Mouse (Mus musculus) stomach, embryonic 14.5 days (tissue): ENCODE results near the gene Arl14. TPM values are rescaled to one million over a fixed set of nuclear protein-coding genes. Genes with fewer than 3 reads are reported as not detected.

ENCODE experiments used
- ATAC-seq: fragments of 200-750 bp; cut with Nextera tagmentation; 2 replicates; pipeline ENCODE4 v1.8.0; 2017; ENCODE audit warnings: low read depth, moderate TSS enrichment; ENCODE audit not compliant: insufficient number of reproducible peaks, insufficient read depth, low FRiP score
- H3K27ac ChIP-seq: fragments of 300-500 bp; sonication (generic); 2 replicates; pipeline ENCODE4 v1.5.1; 2014; ENCODE audit warnings: mild to moderate bottlenecking, low read length, moderate library complexity, mixed read lengths
- H3K27me3 ChIP-seq: fragments of 300-500 bp; sonication (generic); 2 replicates; pipeline ENCODE4 v1.6.1; 2014; ENCODE audit warnings: low read length, control low read depth, mixed read lengths; ENCODE audit not compliant: control insufficient read depth, insufficient read depth
- H3K36me3 ChIP-seq: fragments of 300-500 bp; sonication (generic); 2 replicates; pipeline ENCODE4 v1.6.1; 2014; ENCODE audit warnings: mild to moderate bottlenecking, control low read depth, low read length, moderate library complexity, mixed read lengths; ENCODE audit not compliant: control insufficient read depth, insufficient read depth
- H3K4me1 ChIP-seq: fragments of 300-500 bp; sonication (generic); 2 replicates; pipeline ENCODE4 v1.6.1; 2014; ENCODE audit warnings: low read length, control low read depth, mixed read lengths; ENCODE audit not compliant: control insufficient read depth, insufficient read depth
- H3K4me2 ChIP-seq: fragments of 300-500 bp; sonication (generic); replicated peaks from 2 replicates; pipeline ENCODE4 v1.6.1; 2014; ENCODE audit warnings: low read depth, low read length, control low read depth
- H3K4me3 ChIP-seq: fragments of 300-500 bp; sonication (generic); 2 replicates; pipeline ENCODE4 v1.5.1; 2014; ENCODE audit warnings: low read depth, low read length, control low read depth
- H3K9ac ChIP-seq: fragments of 300-500 bp; sonication (generic); replicated peaks from 2 replicates; pipeline ENCODE4 v1.6.1; 2014; ENCODE audit warnings: low read depth, mild to moderate bottlenecking, control low read depth, low read length, moderate library complexity, mixed read lengths
- H3K9me3 ChIP-seq: fragments of 300-500 bp; sonication (generic); 2 replicates; pipeline ENCODE4 v1.6.1; 2016; ENCODE audit warnings: low read depth, low read length, control low read depth; ENCODE audit not compliant: control insufficient read depth
- WGBS: fragments of 180-500 bp; shearing (Covaris S2); extraction: QIAGEN DNeasy Blood & Tissue Kit; methylation state at CpG from one replicate; pipeline ENCODE4 v1.1.7; 2014; 5-methylcytosine and 5-hydroxymethylcytosine counted together
- polyA plus RNA-seq: library from polyadenylated mRNA; unstranded; fragments of >200 nt; fragmentation: Nextera tagmentation; extraction: Ambion mirVana; gene quantifications from 2 replicates; pipeline ENCODE4 v1.2.1, GENCODE M21; 2014

The Arl14 gene
- polyA plus RNA-seq, 1 experiment from 2014 or later = 11.7 TPM

DNA sequence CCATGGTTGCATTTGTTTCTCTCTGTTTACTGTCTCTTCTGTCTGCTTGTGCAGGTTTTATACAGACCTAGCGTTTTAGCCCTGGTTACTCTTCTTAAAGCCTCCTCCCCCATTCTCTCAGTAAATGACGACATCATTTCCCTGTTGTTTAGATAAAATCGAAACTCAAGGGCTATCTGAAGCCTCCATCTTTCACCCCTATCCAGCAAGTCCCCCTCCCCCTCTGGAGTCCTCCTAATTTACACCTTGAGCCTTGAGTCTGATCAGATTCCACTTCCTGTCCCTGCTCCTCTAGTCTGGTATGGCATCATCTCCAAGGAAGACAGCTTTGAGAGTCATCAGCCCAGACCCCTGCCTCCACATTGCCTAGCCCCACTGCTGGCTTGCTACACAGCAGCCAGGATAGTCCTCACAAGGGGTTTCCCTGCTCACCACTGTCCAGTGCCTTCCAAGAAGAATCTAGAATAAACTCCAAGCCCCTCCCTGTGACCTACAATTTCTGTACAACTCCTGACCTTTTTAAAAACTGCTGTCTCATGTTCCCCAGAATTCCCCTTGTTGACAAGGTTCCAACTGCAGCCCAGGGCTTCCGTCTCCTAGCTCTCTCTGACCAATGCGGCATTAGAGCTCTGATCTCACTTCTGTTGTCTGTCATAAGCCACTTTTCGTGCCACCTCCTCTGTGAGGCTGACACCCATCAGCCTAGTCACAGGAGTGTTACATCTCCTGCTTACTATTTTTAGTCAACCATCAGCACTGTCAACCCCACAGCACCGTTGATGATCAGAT, 16.8 kb upstream of the Arl14 start:
- Histone ChIP-seq H3K9me3 (no peaks in the 10 kb centered on the region), H3K4me1 (no peaks in the 10 kb centered on the region), H3K4me2 (no peak overlapping the region), H3K4me3 (no peak overlapping the region), H3K27ac (no peak overlapping the region), H3K27me3 (no peaks in the 10 kb centered on the region), H3K9ac (no peak overlapping the region), H3K36me3 (no peaks in the 10 kb centered on the region)
- no peak for ATAC-seq
- 41% methylated on average over 7 of the region's 7 CpGs for WGBS

DNA sequence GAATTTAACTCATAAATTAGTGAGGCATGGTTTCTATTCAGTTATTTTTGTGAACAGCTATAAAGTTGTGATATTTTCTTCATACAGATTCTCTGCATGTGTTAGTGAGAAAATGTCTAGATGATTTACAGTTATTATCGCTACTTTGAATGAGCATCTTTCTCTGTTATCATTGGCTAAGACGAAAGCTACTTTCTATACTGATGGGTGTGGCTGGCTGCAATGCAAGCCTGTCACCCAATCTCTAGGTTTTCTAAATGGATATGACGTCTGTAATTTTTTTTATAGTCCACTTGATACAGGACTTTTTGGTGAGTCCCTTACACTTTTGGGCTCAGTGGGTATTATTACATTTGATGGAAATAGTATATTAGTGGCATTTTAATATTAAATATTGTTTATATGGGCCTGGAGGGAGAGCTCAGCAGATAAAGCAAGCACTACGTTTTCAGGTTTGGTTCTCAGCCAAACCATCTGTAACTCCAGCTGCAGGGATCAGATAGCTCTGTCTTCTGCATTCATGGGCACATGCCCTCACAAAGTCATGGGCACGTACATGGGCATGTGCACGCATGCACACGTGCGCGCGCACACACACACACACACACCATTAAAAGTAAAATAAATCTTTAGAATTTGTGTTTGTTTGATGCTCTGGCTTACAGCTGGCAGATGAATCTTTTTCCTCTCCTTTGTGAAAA, 15.9 kb upstream of the Arl14 start:
- Histone ChIP-seq H3K27ac (no peak overlapping the region), H3K9ac (no peak overlapping the region), H3K4me3 (no peak overlapping the region), H3K36me3 (no peaks in the 10 kb centered on the region), H3K27me3 (no peaks in the 10 kb centered on the region), H3K9me3 (no peaks in the 10 kb centered on the region), H3K4me1 (no peaks in the 10 kb centered on the region), H3K4me2 (no peak overlapping the region)
- no peak for ATAC-seq
- 75% methylated on average over 10 of the region's 10 CpGs for WGBS

DNA sequence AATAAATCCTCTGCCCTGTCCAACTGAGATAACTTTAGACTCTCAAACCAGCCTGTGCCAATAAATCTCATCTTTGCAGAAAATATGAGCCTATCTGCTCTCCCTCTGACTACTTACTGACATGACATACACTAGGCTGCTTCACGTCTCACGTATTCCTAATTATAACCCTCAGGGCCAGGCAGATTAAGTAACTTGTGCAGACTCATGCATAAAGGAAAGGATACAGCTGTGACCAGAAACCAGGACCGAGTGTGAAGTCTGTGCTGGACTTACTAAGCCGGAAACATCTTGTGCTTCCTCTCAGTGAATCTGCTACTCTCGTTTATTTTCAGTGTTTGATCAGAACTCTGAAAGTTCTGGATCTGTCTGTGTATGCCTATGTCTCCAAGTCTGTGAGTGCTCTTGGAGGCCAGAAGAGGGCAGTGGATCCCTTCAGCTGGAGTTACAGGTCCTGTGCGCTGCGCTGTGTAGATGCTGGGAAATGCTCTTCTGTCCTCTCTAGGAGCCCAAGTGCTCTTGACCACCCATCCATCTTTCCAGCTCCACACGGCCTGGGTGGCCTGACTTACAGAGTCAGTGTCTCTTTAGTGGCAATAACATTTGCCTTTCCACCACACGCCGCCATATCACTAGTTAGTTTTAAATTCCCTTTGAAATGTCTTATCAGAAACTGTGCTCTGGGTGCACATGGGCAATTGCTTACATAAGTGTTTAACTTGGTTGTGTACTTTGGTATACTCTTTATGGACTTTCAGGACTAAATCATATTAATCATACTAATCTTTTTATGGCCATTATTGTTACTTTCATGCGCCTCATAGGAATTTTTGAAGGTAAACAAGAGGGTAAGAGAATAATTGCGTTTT, 13.5 kb upstream of the Arl14 start:
- 49% methylated on average over 12 of the region's 12 CpGs for WGBS
- Histone ChIP-seq H3K4me2 (no peak overlapping the region), H3K27me3 (no peaks in the 10 kb centered on the region), H3K9me3 (no peaks in the 10 kb centered on the region), H3K9ac (no peak overlapping the region), H3K36me3 (no peaks in the 10 kb centered on the region), H3K4me3 (no peak overlapping the region), H3K4me1 (no peaks in the 10 kb centered on the region), H3K27ac (no peak overlapping the region)
- peak; percentile 75 for ATAC-seq

DNA sequence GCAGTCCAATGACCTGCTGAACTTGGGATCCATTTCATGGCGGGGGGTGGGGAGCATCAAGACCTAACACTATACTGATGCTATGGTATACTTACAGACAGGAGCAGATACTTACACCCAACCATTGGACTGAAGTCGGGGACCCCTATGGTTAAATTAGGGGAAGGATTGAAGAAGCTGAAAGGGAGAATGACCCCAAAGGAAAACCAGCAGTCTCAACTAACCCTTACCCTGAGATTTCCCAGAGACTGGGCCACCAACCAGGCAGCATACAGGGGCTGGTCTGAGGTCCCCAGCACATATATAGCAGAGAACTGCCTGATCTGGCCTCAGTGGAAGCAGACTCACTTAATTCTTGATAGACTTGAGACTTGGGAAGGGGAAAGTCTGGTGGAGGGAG, 10.0 kb upstream of the Arl14 start:
- Histone ChIP-seq H3K4me1 (no peaks in the 10 kb centered on the region), H3K27me3 (no peaks in the 10 kb centered on the region), H3K9ac (no peak overlapping the region), H3K9me3 (no peaks in the 10 kb centered on the region), H3K4me2 (no peak overlapping the region), H3K27ac (no peak overlapping the region), H3K36me3 (no peaks in the 10 kb centered on the region), H3K4me3 (no peak overlapping the region)
- no peak for ATAC-seq
- WGBS = 85% methylated on average over 2 of the region's 2 CpGs

DNA sequence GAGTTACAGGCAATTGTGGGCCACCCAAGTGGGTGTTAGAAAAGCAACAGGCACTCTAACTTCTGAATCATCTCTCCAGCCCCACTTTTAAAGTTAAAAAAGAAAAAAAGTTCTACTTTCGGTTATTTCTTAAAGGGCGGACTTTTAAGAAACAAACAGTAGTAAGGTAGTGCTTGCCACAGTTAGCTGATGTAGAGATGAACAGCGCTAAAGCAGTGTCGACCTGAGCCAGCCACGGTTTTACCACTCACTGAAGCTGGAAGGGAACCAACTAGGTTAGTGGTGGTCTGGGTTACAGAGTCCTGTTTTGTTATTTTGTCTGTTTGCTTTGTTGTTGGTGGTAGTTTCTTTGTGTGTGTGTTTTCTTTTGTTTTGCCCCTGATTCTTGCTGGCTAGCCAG, 8.8 kb upstream of the Arl14 start:
- no peak overlapping the region for H3K9ac ChIP-seq
- H3K27ac ChIP-seq = no peak overlapping the region
- no peak overlapping the region for H3K4me2 ChIP-seq
- H3K36me3 ChIP-seq = no peaks in the 10 kb centered on the region
- no peak overlapping the region for H3K4me3 ChIP-seq
- WGBS = 80% methylated on average over 5 of the region's 5 CpGs
- no peaks in the 10 kb centered on the region for H3K9me3 ChIP-seq
- ATAC-seq = no peak
- H3K4me1 ChIP-seq = no peaks in the 10 kb centered on the region
- H3K27me3 ChIP-seq = no peaks in the 10 kb centered on the region

DNA sequence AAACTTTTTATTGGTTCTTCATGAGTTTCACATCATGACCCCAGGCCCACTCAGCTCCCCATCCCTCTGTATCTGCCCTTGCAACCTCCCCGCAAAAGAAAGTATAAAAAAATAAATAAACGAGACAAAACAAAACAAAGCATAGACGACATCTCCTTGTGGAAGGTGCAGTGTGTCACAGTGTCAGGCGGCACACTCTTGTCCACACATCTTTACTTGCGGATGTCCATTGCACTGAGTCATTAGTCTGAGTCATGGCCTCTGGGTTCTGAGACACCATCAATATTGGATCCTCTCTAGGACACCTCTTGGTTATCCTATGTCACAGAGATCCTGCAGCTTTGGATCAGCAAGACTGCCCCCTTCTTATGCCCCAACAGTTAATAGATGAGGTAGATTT, 7.7 kb upstream of the Arl14 start:
- H3K9ac ChIP-seq = no peak overlapping the region
- 79% methylated on average over 5 of the region's 5 CpGs for WGBS

DNA sequence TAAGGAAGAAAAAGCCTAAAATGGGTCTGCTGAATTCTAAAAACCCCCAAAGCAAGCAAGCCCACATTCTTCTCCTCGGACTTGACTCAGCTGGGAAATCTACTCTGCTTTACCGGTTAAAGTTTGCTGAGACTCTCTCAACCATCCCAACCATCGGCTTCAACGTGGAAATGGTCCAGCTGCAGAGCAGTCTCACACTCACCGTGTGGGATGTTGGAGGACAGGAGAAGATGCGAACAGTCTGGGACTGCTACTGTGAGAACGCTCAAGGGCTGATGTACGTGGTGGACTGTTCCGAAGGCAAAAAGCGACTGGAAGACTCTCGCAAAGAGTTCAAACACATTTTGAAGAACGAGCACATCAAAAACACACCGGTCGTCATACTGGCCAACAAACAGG, 282 bp downstream of the Arl14 start:
- peak overlapping the region; percentile 23 for H3K4me3 ChIP-seq
- H3K9me3 ChIP-seq = no peaks in the 10 kb centered on the region
- ATAC-seq = peak; percentile 56; the same call in 1 of the 2 replicates
- H3K9ac ChIP-seq = no peak overlapping the region
- H3K4me2 ChIP-seq = peak overlapping the region; percentile 29
- no peaks in the 10 kb centered on the region for H3K4me1 ChIP-seq
- peak overlapping the region; percentile 63; the same call in 1 of the 2 replicates for H3K27ac ChIP-seq
- no peaks in the 10 kb centered on the region for H3K36me3 ChIP-seq
- WGBS = 71% methylated on average over 14 of the region's 14 CpGs
- H3K27me3 ChIP-seq = no peaks in the 10 kb centered on the region

More for the DNA sequence above, 7.7 kb upstream of the Arl14 start:
- no peaks in the 10 kb centered on the region for H3K36me3 ChIP-seq
- H3K4me3 ChIP-seq = no peak overlapping the region
- no peaks in the 10 kb centered on the region for H3K9me3 ChIP-seq
- H3K4me2 ChIP-seq = no peak overlapping the region
- no peaks in the 10 kb centered on the region for H3K27me3 ChIP-seq
- H3K27ac ChIP-seq = no peak overlapping the region
- H3K4me1 ChIP-seq = no peaks in the 10 kb centered on the region
- ATAC-seq = no peak

DNA sequence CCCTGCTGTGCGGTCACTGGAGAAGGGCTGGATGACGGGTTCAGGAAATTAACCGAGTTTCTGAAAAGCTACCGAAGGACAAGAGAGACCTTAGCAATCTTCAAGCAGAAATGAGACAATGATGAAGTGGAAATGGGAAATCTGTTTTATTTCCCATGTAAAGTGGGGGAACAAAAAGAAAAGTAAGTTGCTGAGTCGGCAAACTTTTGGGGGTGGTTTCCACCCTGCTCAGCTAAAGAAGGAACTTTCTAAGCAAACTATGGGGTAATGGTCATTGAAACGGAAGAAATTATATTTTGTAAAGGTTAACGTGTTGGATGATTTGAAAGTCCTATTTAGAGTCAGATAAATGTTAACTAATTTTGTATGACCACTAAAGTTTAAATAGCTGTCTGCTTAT, 768 bp downstream of the Arl14 start:
- ATAC-seq = no peak
- Histone ChIP-seq H3K36me3 (no peaks in the 10 kb centered on the region), H3K4me3 (peak overlapping the region; percentile 23), H3K9me3 (no peaks in the 10 kb centered on the region), H3K9ac (no peak overlapping the region), H3K27me3 (no peaks in the 10 kb centered on the region), H3K4me2 (peak overlapping the region; percentile 29), H3K4me1 (no peaks in the 10 kb centered on the region), H3K27ac (peak overlapping the region; percentile 63; the same call in 1 of the 2 replicates)
- WGBS = 68% methylated on average over 7 of the region's 7 CpGs
